Mouse (Mus musculus) intestine, embryonic 14.5 days (tissue): ENCODE data around the gene Vmn1r214. TPM values are rescaled to one million over a fixed set of nuclear protein-coding genes. Genes with fewer than 3 reads are reported as not detected.

ENCODE experiments used
- ATAC-seq: fragments of 200-750 bp; cut with Nextera tagmentation; replicated peaks from 2 replicates; pipeline ENCODE4 v1.8.0; 2017; ENCODE audit warnings: low read depth, moderate number of reproducible peaks, moderate TSS enrichment, moderate library complexity; ENCODE audit not compliant: low FRiP score, low TSS enrichment
- DNase-seq: peaks from one replicate; pipeline ENCODE4 v3.0.0-alpha.2; 2018; ENCODE audit warnings: low spot score
- H3K27ac ChIP-seq: fragments of 300-500 bp; sonication (generic); 2 replicates; pipeline ENCODE4 v1.5.1; 2014; ENCODE audit warnings: low read depth, mild to moderate bottlenecking, control low read depth
- H3K27me3 ChIP-seq: fragments of 300-500 bp; sonication (generic); replicated peaks from 2 replicates; pipeline ENCODE4 v1.6.1; 2014; ENCODE audit warnings: low read length, control low read depth; ENCODE audit not compliant: control insufficient read depth, insufficient read depth
- H3K36me3 ChIP-seq: fragments of 300-500 bp; sonication (generic); 2 replicates; pipeline ENCODE4 v1.6.1; 2014; ENCODE audit warnings: low read length, control low read depth; ENCODE audit not compliant: control insufficient read depth, insufficient read depth
- H3K4me1 ChIP-seq: fragments of 300-500 bp; sonication (generic); replicated peaks from 2 replicates; pipeline ENCODE4 v1.6.1; 2014; ENCODE audit warnings: low read length, control low read depth, mixed read lengths; ENCODE audit not compliant: control insufficient read depth, insufficient read depth
- H3K4me2 ChIP-seq: fragments of 300-500 bp; sonication (generic); 2 replicates; pipeline ENCODE4 v1.6.1; 2014; ENCODE audit warnings: low read length
- H3K4me3 ChIP-seq: fragments of 300-500 bp; sonication (generic); 2 replicates; pipeline ENCODE4 v1.5.1; 2014; ENCODE audit warnings: low read depth, low read length, control low read depth, mixed read lengths
- H3K9ac ChIP-seq: fragments of 300-500 bp; sonication (generic); 2 replicates; pipeline ENCODE4 v1.6.1; 2014; ENCODE audit warnings: mild to moderate bottlenecking, low read length
- H3K9me3 ChIP-seq: fragments of 300-500 bp; sonication (generic); 2 replicates; pipeline ENCODE4 v1.6.1; 2016; ENCODE audit warnings: low read length, control low read depth; ENCODE audit not compliant: control insufficient read depth
- WGBS: fragments of 180-500 bp; shearing (Covaris S2); extraction: QIAGEN DNeasy Blood & Tissue Kit; methylation state at CpG from one replicate; pipeline ENCODE4 v1.1.7; 2014; 5-methylcytosine and 5-hydroxymethylcytosine counted together
- polyA plus RNA-seq: library from polyadenylated mRNA; unstranded; fragments of >200 nt; fragmentation: Nextera tagmentation; extraction: Ambion mirVana; gene quantifications from 2 replicates; pipeline ENCODE4 v1.2.1, GENCODE M21; 2014

Vmn1r214 gene
- not detected in 2 replicates for polyA plus RNA-seq

GRCm38 (mm10) chr13:23030118-23030517 is at the start of gene Vmn1r214:
TSS of gene Vmn1r214 (plus strand) at chr13:23030418.
- Histone ChIP-seq H3K9me3 (no peaks in the 10 kb centered on the region), H3K9ac (no peak within 1 kb of the TSS), H3K4me1 (no peaks in the 10 kb centered on the region), H3K4me2 (no peak within 1 kb of the TSS), H3K36me3 (no peaks in the 10 kb centered on the region), H3K27me3 (no peaks in the 10 kb centered on the region), H3K4me3 (no peak within 1 kb of the TSS), H3K27ac (no peak within 1 kb of the TSS)
- DNase-seq (no peak), ATAC-seq (no peak)
- WGBS = 92% methylated on average over 3 of the region's 3 CpGs

GRCm38 (mm10) chr13:22990214-22990891 is 39.9 kb upstream of the Vmn1r214 start:
- H3K27me3 ChIP-seq = no peaks in the 10 kb centered on the region
- H3K9me3 ChIP-seq = no peaks in the 10 kb centered on the region
- no peak overlapping the region for H3K9ac ChIP-seq
- no peak overlapping the region for H3K4me2 ChIP-seq
- H3K27ac ChIP-seq = no peak overlapping the region
- ATAC-seq (no peak), DNase-seq (no peak)
- no peaks in the 10 kb centered on the region for H3K4me1 ChIP-seq
- no peak overlapping the region for H3K4me3 ChIP-seq
- no peaks in the 10 kb centered on the region for H3K36me3 ChIP-seq
- WGBS = 90% methylated on average over 11 of the region's 11 CpGs

- 35% methylated on average over 1 of the region's 1 CpGs for WGBS
- ATAC-seq = no peak
- no peaks in the 10 kb centered on the region for H3K27me3 ChIP-seq
These were observed 38.0 kb upstream of the Vmn1r214 start for GRCm38 (mm10) chr13:22992178-22992700.

GRCm38 (mm10) chr13:22992721-22993120 is 37.5 kb upstream of the Vmn1r214 start:
- 60% methylated on average over 2 of the region's 2 CpGs for whole genome bisulfite sequencing
- Histone ChIP-seq H3K27ac (no peak overlapping the region), H3K9me3 (no peaks in the 10 kb centered on the region), H3K4me2 (no peak overlapping the region), H3K36me3 (no peaks in the 10 kb centered on the region), H3K27me3 (no peaks in the 10 kb centered on the region), H3K4me3 (no peak overlapping the region), H3K4me1 (no peaks in the 10 kb centered on the region), H3K9ac (no peak overlapping the region)
- DNase-seq = no peak
- ATAC-seq = no peak

More at GRCm38 (mm10) chr13:22992178-22992700, 38.0 kb upstream of the Vmn1r214 start:
- Histone ChIP-seq H3K36me3 (no peaks in the 10 kb centered on the region), H3K4me3 (no peak overlapping the region), H3K4me2 (no peak overlapping the region), H3K4me1 (no peaks in the 10 kb centered on the region), H3K9ac (no peak overlapping the region), H3K9me3 (no peaks in the 10 kb centered on the region), H3K27ac (no peak overlapping the region)
- DNase-seq = no peak

- ATAC-seq = no peak
- 71% methylated on average over 1 of the region's 1 CpGs for WGBS
- no peaks in the 10 kb centered on the region for H3K36me3 ChIP-seq
These were observed 22.9 kb upstream of the Vmn1r214 start, which contains the start of gene Vmn1r213 for GRCm38 (mm10) chr13:23007356-23007755. TSS of gene Vmn1r213 (plus strand) at chr13:23007656.

GRCm38 (mm10) chr13:23018158-23018557 is 12.1 kb upstream of the Vmn1r214 start:
- no peaks in the 10 kb centered on the region for H3K4me1 ChIP-seq
- ATAC-seq (no peak), DNase-seq (no peak)
- no peak overlapping the region for H3K9ac ChIP-seq
- no peak overlapping the region for H3K4me2 ChIP-seq
- H3K9me3 ChIP-seq = no peaks in the 10 kb centered on the region
- H3K36me3 ChIP-seq = no peaks in the 10 kb centered on the region
- H3K4me3 ChIP-seq = no peak overlapping the region
- no peaks in the 10 kb centered on the region for H3K27me3 ChIP-seq
- no peak overlapping the region for H3K27ac ChIP-seq

More at GRCm38 (mm10) chr13:23007356-23007755, 22.9 kb upstream of the Vmn1r214 start, which contains the start of gene Vmn1r213:
- Histone ChIP-seq H3K9ac (no peak within 1 kb of the TSS), H3K4me1 (no peaks in the 10 kb centered on the region), H3K4me2 (no peak within 1 kb of the TSS), H3K9me3 (no peaks in the 10 kb centered on the region), H3K4me3 (no peak within 1 kb of the TSS), H3K27me3 (no peaks in the 10 kb centered on the region), H3K27ac (no peak within 1 kb of the TSS)
- DNase-seq = no peak

- Histone ChIP-seq H3K4me1 (no peaks in the 10 kb centered on the region), H3K4me3 (no peak overlapping the region), H3K4me2 (no peak overlapping the region), H3K9me3 (no peaks in the 10 kb centered on the region), H3K27me3 (no peaks in the 10 kb centered on the region), H3K9ac (no peak overlapping the region), H3K27ac (no peak overlapping the region), H3K36me3 (no peaks in the 10 kb centered on the region)
- ATAC-seq = no peak
- no peak for DNase-seq
These were observed 5.4 kb upstream of the Vmn1r214 start for GRCm38 (mm10) chr13:23024812-23025211.

- Histone ChIP-seq H3K9ac (no peak overlapping the region), H3K4me1 (no peaks in the 10 kb centered on the region), H3K4me2 (no peak overlapping the region), H3K27ac (no peak overlapping the region), H3K27me3 (no peaks in the 10 kb centered on the region), H3K4me3 (no peak overlapping the region), H3K9me3 (no peaks in the 10 kb centered on the region), H3K36me3 (no peaks in the 10 kb centered on the region)
- 46% methylated on average over 1 of the region's 1 CpGs for whole genome bisulfite sequencing
- ATAC-seq (no peak), DNase-seq (no peak)
These were observed 27.6 kb downstream of the Vmn1r214 start for GRCm38 (mm10) chr13:23057778-23058177.

- DNase-seq (no peak), ATAC-seq (no peak)
- H3K36me3 ChIP-seq = no peaks in the 10 kb centered on the region
- no peak within 1 kb of the TSS for H3K27ac ChIP-seq
- no peak within 1 kb of the TSS for H3K4me3 ChIP-seq
- no peak within 1 kb of the TSS for H3K9ac ChIP-seq
- no peaks in the 10 kb centered on the region for H3K4me1 ChIP-seq
- no peaks in the 10 kb centered on the region for H3K27me3 ChIP-seq
- H3K4me2 ChIP-seq = no peak within 1 kb of the TSS
- 75% methylated on average over 1 of the region's 1 CpGs for WGBS
- H3K9me3 ChIP-seq = no peaks in the 10 kb centered on the region
These were observed 37.5 kb downstream of the Vmn1r214 start, which contains the start of gene Vmn1r215 for GRCm38 (mm10) chr13:23067725-23068124. TSS of gene Vmn1r215 (plus strand) at chr13:23068025.
